Mouse (Mus musculus) NIH3T3 (cell line): ENCODE measurements at regions not wholly inside any gene's neighbourhood (a gene's known extent, or its start where the extent isn't known, plus 50 kb on each side); places are given as distances from the start of the nearest gene placed in this dataset.

Source experiments
- DNase-seq: peaks from one replicate; pipeline ENCODE4 v3.0.0-alpha.2; 2012; ENCODE audit warnings: low read depth

DNA sequence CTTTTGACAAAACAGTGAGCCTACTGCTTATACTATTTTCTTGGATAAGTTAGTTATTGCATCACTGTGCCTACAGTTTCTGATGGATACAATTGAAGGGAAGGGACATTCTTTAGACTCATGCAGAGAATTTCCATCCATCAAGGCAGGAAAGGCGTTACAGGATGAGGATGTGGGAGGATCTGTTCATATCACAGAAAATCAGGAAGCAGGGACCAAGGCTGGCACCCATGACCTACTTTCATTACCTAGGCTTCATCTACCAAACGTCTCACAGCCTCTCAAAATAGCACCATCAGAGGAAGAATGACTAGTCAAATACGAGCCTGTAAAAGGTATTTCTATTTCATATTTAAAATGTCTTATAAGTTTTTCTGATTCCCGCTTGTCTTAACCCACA lies 56.4 kb downstream of the Fam181b start:
- DNase-seq = no peak

DNA sequence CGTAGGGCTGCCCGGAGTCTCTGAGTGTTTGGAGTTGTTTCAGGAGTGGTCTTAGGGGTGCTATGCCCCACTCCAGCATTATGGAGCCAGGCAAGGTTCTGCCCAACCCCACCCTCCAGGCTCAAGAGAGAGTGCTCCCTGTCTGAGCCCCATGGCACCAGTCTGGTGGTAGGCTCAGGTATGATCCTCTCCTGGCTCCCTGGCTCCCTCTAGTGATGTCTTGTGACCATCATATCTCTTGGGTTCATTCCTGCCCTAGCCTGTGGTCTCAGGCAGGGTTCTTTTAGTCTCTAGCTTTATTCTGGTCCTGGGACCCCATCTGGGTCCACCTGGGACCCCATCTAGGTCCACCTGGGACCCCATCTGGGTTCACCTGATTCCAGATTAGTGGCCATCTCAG lies 67.7 kb downstream of the Fam181b start:
- no peak for DNase-seq

DNA sequence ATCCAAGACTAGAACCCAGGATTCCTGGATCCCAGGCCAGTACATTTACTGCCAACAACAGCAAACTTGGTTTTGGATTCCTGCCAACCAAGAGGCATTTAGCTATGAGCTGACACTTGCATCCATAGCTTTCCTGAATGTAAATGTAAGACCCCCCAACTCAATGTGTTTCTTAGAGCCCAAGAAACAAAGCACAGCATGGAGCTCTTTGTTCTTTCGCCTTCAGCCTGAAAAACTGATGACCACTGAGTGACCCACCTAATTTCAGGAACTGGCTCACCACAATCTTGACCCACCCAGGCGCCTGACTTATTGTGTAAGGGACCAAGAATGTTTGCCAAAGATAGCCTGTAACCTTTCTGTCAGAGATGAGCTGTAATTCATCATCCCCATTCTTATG lies 71.7 kb downstream of the Fam181b start:
- DNase-seq = no peak

DNA sequence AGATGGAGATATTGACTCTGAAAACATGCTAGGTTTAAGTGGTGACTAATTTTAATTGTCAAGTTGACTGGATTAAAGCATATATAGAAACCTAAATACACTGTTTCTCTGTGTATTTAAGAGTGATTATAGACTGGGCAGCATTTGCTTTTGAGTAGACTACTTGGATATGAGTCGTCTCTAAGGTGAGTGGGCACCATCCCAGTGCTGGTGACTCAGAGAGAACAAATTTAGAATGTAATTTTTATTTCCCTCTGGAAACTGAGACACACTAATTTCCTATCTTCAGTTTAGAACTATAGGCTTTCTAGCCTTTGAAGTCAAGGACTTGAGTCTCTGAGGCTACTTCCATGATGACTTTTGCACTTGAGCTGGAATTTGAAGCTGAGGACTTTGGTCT lies 117.4 kb downstream of the Fam181b start:
- peak; percentile 18 for DNase-seq
